Mouse (Mus musculus) liver, postnatal 0 days (tissue): ENCODE results near the gene Palb2. TPM values are rescaled to one million over a fixed set of nuclear protein-coding genes. Genes with fewer than 3 reads are reported as not detected.

Experiments used
- ATAC-seq: fragments of 200-750 bp; cut with Nextera tagmentation; 2 replicates; pipeline ENCODE4 v1.8.0; 2017; ENCODE audit warnings: mild to moderate bottlenecking, moderate library complexity
- DNase-seq: peaks from one replicate; pipeline ENCODE4 v3.0.0-alpha.2; 2016
- H3K27ac ChIP-seq: fragments of 300-500 bp; sonication (generic); 2 replicates; pipeline ENCODE4 v1.5.1; 2014; ENCODE audit warnings: antibody characterized with exemption, moderate library complexity, mild to moderate bottlenecking, low read depth
- H3K27me3 ChIP-seq: fragments of 300-500 bp; sonication (generic); 2 replicates; pipeline ENCODE4 v1.6.1; 2014; ENCODE audit warnings: low read length, control low read depth, mixed read lengths; ENCODE audit not compliant: insufficient read depth
- H3K36me3 ChIP-seq: fragments of 300-500 bp; sonication (generic); replicated peaks from 2 replicates; pipeline ENCODE4 v1.6.1; 2014; ENCODE audit warnings: mild to moderate bottlenecking, control low read depth, low read length, moderate library complexity, mixed read lengths; ENCODE audit not compliant: insufficient read depth
- H3K4me1 ChIP-seq: fragments of 300-500 bp; sonication (generic); 2 replicates; pipeline ENCODE4 v1.6.1; 2014; ENCODE audit warnings: antibody characterized with exemption, mild to moderate bottlenecking, control low read depth; ENCODE audit not compliant: insufficient read depth
- H3K4me2 ChIP-seq: fragments of 300-500 bp; sonication (generic); 2 replicates; pipeline ENCODE4 v1.6.1; 2014; ENCODE audit warnings: low read depth, mild to moderate bottlenecking, low read length, moderate library complexity, mixed read lengths
- H3K4me3 ChIP-seq: fragments of 300-500 bp; sonication (generic); 2 replicates; pipeline ENCODE4 v1.5.1; 2014; ENCODE audit warnings: low read depth, low read length
- H3K9ac ChIP-seq: fragments of 300-500 bp; sonication (generic); replicated peaks from 2 replicates; pipeline ENCODE4 v1.6.1; 2014; ENCODE audit warnings: mild to moderate bottlenecking, moderate library complexity
- H3K9me3 ChIP-seq: fragments of 300-500 bp; sonication (generic); 2 replicates; pipeline ENCODE4 v1.6.1; 2016; ENCODE audit warnings: mild to moderate bottlenecking, control low read depth, low read length, mixed read lengths
- CTCF ChIP-seq: sonication (generic); IDR thresholded peaks from 2 replicates; pipeline ENCODE4 v1.5.1; 2016; ENCODE audit warnings: antibody characterized with exemption, low read depth
- EP300 ChIP-seq: IDR thresholded peaks from 2 replicates; pipeline ENCODE4 v1.6.1; 2016; ENCODE audit warnings: antibody characterized with exemption, low read depth, mild to moderate bottlenecking
- WGBS: fragments of 180-500 bp; shearing (Covaris S2); extraction: QIAGEN DNeasy Blood & Tissue Kit; methylation state at CpG from one replicate; pipeline ENCODE4 v1.1.7; 2014; ENCODE audit not compliant: insufficient replicate concordance; 5-methylcytosine and 5-hydroxymethylcytosine counted together
- polyA plus RNA-seq: library from polyadenylated mRNA; unstranded; fragments of >200 nt; fragmentation: Nextera tagmentation; extraction: Ambion mirVana; gene quantifications from 2 replicates; pipeline ENCODE4 v1.2.1, GENCODE M21; 2015

Gene Palb2
- polyA plus RNA-seq, 1 experiment from 2014 or later = 6.5 TPM

DNA sequence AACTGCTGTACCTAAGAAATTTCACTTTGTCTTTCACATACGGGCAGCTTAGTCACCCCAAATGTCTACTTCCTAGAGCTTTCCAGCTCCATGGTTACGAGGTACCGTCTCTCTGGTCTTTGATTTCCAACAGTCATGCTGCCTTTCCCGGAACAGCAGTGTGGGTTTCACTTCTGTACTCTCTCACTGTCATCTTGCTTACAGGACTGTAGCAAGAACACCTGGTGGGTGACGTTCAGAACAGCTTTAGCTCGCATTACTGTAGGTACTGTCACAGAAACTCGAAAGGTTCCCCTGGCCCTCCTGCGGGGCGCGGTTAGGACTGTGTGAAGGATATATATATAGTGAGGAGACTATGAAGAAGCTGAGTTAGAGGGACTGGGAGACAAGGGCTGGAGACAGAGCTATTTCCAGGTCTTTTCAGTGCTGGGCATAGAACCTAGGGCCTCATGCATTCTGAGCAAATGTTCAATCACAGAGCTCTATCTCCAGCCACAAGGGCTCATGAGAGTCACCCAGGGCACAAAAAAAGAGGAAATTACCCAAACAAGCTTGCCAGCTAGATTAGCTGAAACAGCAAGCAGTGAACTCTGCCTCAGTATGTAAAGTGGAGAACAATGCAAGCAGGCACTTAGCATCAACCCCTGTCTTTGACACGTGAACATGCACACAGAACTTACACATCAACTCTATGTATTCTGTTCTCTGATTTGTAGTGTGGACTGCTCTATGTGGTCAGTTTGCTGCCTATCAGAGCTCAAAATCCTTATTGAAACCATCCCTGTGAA is 45.4 kb downstream of the Palb2 start:
- 83% methylated on average over 11 of the region's 11 CpGs for WGBS
- H3K36me3 ChIP-seq = peaks cover 53% of the 10 kb centered on the region
- no peak overlapping the region for H3K9ac ChIP-seq
- no peaks in the 10 kb centered on the region for H3K9me3 ChIP-seq
- H3K4me3 ChIP-seq = no peak overlapping the region
- ATAC-seq (peak; percentile 27; the same call in 1 of the 2 replicates), DNase-seq (no peak)
- H3K27ac ChIP-seq = no peak overlapping the region
- no peaks in the 10 kb centered on the region for H3K27me3 ChIP-seq
- H3K4me2 ChIP-seq = no peak overlapping the region
- no peaks in the 10 kb centered on the region for H3K4me1 ChIP-seq
- TF ChIP-seq CTCF (no peak), EP300 (no peak)

DNA sequence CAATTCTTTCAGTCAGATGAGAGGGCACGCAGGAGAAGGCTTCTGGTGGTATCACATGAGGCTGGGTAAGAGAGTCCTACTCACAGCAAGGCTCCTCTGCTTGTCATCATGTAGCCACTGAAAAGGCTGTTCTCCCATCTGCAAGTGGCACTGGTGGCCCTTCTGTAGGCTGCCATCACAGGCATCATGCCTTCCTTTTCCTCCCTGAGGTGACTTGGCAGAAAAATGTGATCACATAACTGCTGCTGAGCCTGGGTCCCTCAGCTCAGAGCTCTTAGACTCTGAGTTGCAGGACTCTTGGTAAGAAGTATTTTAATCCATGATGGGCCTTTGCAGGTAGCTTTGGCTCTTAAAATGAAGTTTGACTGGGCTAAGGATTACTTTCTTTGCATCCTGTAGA is 51.7 kb downstream of the Palb2 start:
- WGBS = 75% methylated on average over 1 of the region's 1 CpGs
- Histone ChIP-seq H3K36me3 (peaks cover 47% of the 10 kb centered on the region), H3K9ac (no peak overlapping the region)

DNA sequence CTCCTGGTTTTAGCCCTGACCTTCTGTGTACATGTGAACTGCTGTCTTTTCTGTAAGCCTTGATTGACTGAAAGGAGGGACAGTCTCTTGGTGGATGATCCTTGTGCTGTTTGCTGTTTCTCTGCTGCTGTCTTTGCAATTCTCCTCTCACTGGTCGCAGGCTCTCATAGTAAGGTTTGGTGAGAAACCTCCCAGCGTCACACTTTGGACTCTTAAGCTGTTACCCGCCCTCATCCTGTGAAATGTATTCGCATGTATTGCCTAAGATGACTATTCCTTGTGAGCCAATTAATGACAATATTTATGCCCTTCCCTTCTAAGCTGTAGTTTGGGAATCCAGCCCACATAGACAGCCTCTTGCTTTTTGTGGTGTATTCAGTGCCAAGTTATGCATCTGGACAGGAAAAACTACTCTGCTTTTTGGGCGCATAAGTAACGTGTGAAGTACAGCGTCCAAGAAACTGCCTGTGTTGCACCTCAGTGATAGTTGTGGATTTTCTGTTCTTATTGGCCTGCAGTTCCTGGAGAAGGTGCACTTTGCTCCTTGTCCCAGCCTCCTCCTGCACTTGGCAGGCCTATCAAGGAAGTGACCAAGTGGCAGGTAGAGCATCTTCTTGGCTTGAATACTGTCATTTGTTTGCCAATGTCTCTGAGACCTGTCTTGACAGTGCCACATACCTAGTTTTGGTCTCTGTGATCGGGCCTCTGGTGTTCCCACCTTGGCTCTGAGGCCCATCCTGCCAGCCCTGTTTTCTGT is 52.8 kb downstream of the Palb2 start:
- Histone ChIP-seq H3K27ac (no peak overlapping the region), H3K4me3 (no peak overlapping the region), H3K9me3 (no peaks in the 10 kb centered on the region), H3K36me3 (peaks cover 56% of the 10 kb centered on the region), H3K4me1 (no peaks in the 10 kb centered on the region), H3K27me3 (no peaks in the 10 kb centered on the region), H3K9ac (no peak overlapping the region), H3K4me2 (no peak overlapping the region)
- WGBS = 84% methylated on average over 8 of the region's 8 CpGs
- DNase-seq (no peak), ATAC-seq (no peak)
- TF ChIP-seq CTCF = no peak
- no peak for TF ChIP-seq EP300

More for the DNA sequence above, 51.7 kb downstream of the Palb2 start:
- H3K27me3 ChIP-seq = no peaks in the 10 kb centered on the region
- no peak overlapping the region for H3K27ac ChIP-seq
- H3K4me2 ChIP-seq = no peak overlapping the region
- DNase-seq = no peak
- H3K4me3 ChIP-seq = no peak overlapping the region
- no peak for ATAC-seq
- H3K4me1 ChIP-seq = no peaks in the 10 kb centered on the region
- H3K9me3 ChIP-seq = no peaks in the 10 kb centered on the region
- TF ChIP-seq EP300 (no peak), CTCF (no peak)

DNA sequence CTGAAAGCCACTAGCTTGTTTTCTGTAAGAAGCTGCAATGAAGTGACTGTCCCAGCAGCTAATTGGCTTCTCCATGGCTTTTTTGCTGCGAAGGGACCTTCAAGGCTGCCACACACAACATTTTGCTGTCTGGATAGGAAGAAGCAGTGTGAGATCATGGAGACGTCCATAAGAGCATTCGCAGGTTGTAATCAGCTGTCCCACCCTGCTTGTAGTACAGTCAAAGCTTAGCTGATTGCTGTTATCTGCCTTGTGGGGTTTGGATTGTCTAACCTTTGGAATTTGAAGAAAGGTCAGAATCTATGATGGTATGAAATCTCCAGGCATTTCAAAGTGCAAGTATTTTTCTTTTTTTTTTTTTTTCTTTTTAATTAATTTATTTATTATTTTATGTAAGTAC is 58.4 kb downstream of the Palb2 start:
- no peak for DNase-seq
- no peak for TF ChIP-seq CTCF
- TF ChIP-seq EP300 = no peak
- ATAC-seq = no peak

DNA sequence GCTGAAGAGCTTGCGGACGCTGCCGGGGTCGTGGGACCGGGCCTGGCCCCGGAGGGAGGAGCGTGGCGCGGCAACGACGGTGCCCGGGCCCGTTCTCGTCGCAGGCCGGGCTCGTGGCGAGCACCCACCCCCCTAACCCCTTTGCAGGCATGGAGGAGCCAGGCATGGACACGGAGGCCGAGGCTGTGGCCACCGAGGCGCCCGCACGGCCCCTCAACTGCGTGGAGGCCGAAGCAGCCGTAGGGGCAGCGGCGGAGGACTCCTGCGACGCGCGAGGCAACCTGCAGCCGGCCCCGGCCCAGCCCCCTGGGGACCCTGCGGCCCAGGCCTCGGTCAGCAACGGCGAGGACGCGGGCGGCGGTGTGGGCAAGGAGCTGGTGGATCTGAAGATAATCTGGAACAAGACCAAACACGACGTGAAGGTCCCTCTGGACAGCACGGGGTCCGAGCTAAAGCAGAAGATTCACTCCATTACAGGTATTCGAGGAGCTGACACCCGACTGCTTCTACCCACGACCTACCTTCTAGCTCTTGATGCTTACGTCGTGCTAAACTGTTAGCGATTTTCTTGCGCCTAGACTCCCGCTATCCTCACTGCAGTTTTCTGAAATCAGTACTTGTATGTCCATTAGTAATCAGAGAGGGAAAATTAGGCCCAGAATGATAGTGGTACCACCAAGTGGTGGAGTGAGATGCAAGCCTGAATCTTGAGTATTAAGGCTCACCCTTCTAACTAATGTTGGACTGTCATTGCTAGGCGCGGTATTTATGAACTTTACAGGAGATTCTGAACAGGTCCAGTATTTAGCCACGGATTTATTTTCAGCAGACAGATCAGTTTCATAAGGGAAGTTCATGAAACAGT is 65.0 kb downstream of the Palb2 start:
- H3K9me3 ChIP-seq = no peaks in the 10 kb centered on the region
- peak overlapping the region; percentile 91 for H3K4me2 ChIP-seq
- under 1% methylated on average over 55 of the region's 58 CpGs for WGBS
- TF ChIP-seq CTCF (peak; percentile 37; the same call in 1 of the 2 replicates), EP300 (no peak)
- H3K4me1 ChIP-seq = peaks cover 36% of the 10 kb centered on the region
- no peaks in the 10 kb centered on the region for H3K27me3 ChIP-seq
- DNase-seq = peak; percentile 47
- H3K27ac ChIP-seq = peak overlapping the region; percentile 92
- H3K36me3 ChIP-seq = peaks cover 19% of the 10 kb centered on the region
- peak overlapping the region; percentile 89 for H3K9ac ChIP-seq
- ATAC-seq = peak; percentile 6
- H3K4me3 ChIP-seq = peak overlapping the region; percentile 94

More for the DNA sequence above, 58.4 kb downstream of the Palb2 start:
- H3K27me3 ChIP-seq = no peaks in the 10 kb centered on the region
- no peaks in the 10 kb centered on the region for H3K9me3 ChIP-seq
- H3K4me1 ChIP-seq = peaks cover 11% of the 10 kb centered on the region
- WGBS = 60% methylated on average over 3 of the region's 3 CpGs
- no peak overlapping the region for H3K4me3 ChIP-seq
- H3K9ac ChIP-seq = no peak overlapping the region
- H3K27ac ChIP-seq = no peak overlapping the region
- no peak overlapping the region for H3K4me2 ChIP-seq
- H3K36me3 ChIP-seq = peaks cover 74% of the 10 kb centered on the region

DNA sequence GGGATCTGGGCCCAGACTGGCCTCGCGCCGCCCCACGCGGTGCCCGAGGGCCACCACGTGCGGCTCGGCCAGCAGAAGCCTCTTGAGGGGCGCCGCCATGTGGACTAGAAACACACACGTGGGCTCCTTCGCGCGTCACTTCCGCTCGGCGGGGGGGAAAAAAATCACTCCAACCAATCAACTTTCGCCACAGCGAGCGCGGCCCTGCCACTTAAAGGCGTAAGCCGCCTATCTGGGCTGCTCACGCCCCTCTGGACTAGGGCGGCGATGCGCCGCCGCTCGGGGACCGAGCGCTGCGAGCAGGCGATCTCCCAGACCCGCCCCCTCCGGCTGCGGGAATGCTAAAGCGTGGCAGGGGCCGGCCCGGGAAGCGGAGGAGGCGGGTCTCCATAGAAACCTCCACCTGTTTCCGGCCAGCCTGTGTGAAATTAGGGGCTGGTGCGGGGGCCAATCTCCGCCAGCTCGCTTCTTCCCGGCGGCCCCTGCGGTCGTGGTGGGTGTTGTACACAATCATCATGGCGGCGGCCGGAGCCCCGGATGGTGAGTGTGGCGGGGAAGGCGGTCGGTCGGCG is 65.8 kb downstream of the Palb2 start, which contains the start of the genes Ubfd1 and Ears2:
Gene Ubfd1 (plus strand): TSS at position 231 of the 572 bp plus-strand sequence.
Gene Ears2 (minus strand): TSS at position 319 of the 572 bp plus-strand sequence.
- DNase-seq = peak; percentile 96
- WGBS = under 1% methylated on average over 53 of the region's 60 CpGs
- TF ChIP-seq EP300 (peak; percentile 20; the same call in 1 of the 2 replicates), CTCF (no peak; the same call in 1 of the 2 replicates)
- Histone ChIP-seq H3K36me3 (peaks cover 14% of the 10 kb centered on the region), H3K27ac (peak within 1 kb of the TSS; percentile 92), H3K9me3 (no peaks in the 10 kb centered on the region), H3K4me3 (peak within 1 kb of the TSS; percentile 94), H3K9ac (peak within 1 kb of the TSS; percentile 89), H3K4me1 (peaks cover 36% of the 10 kb centered on the region), H3K4me2 (peak within 1 kb of the TSS; percentile 91), H3K27me3 (no peaks in the 10 kb centered on the region)
- peak; percentile 97 for ATAC-seq
